Mouse (Mus musculus): ENCODE data around the gene Majin. TPM values are rescaled to one million over a fixed set of nuclear protein-coding genes. Genes with fewer than 3 reads are reported as not detected.

Gene Majin
- total and polyA plus RNA-seq, 2 experiments = not detected

GRCm38 (mm10) chr19:6236053-6236441 is 51.9 kb downstream of the Majin start:
- Histone ChIP-seq H3K27me3 (ENCODE audit: control insufficient read depth, insufficient read depth, low read length) (no peaks in the 10 kb centered on the region), H3K4me1 (ENCODE audit: control insufficient read depth, insufficient read depth, low read length) (peaks cover 15% of the 10 kb centered on the region), H3K27ac (replicated peaks; ENCODE audit: insufficient read depth, low read depth, low read length) (peak overlapping the region; percentile 99), H3K4me3 (ENCODE audit: insufficient read depth, low read depth, low read length) (peak overlapping the region; percentile 96), H3K9ac (ENCODE audit: low read depth, low read length) (peak overlapping the region; percentile 62), H3K36me3 (ENCODE audit: control insufficient read depth, insufficient read depth, low read length) (no peaks in the 10 kb centered on the region), H3K79me2 (ENCODE audit: control insufficient read depth, insufficient read depth, low read length) (peaks cover 5% of the 10 kb centered on the region; the same call in 1 of the 2 replicates)
- TF ChIP-seq POLR2A (IDR thresholded peaks at IDR 0.05; ENCODE audit: extremely low read depth, insufficient read depth, low read length) (no peak), CTCF (IDR thresholded peaks at IDR 0.05; ENCODE audit: low read depth, low read length) (no peak)
- under 1% methylated on average over 9 of the region's 9 CpGs for WGBS
- DNase-seq (ENCODE audit: extremely low read depth, low read depth, low spot score) = peak; percentile 95

- DNase-seq (ENCODE audit: extremely low read depth, low read depth, low spot score) = no peak
- WGBS = 83% methylated on average over 7 of the region's 7 CpGs
- no peak for TF ChIP-seq CTCF (IDR thresholded peaks at IDR 0.05; ENCODE audit: low read depth, low read length)
- TF ChIP-seq POLR2A (IDR thresholded peaks at IDR 0.05; ENCODE audit: extremely low read depth, insufficient read depth, low read length) = no peak
- peaks cover 5% of the 10 kb centered on the region; the same call in 1 of the 2 replicates for H3K79me2 ChIP-seq (ENCODE audit: control insufficient read depth, insufficient read depth, low read length)
- H3K27ac ChIP-seq (replicated peaks; ENCODE audit: insufficient read depth, low read depth, low read length) = no peak overlapping the region
- no peak overlapping the region for H3K4me3 ChIP-seq (ENCODE audit: insufficient read depth, low read depth, low read length)
- no peak overlapping the region for H3K9ac ChIP-seq (ENCODE audit: low read depth, low read length)
- no peaks in the 10 kb centered on the region for H3K36me3 ChIP-seq (ENCODE audit: control insufficient read depth, insufficient read depth, low read length)
- peaks cover 15% of the 10 kb centered on the region for H3K4me1 ChIP-seq (ENCODE audit: control insufficient read depth, insufficient read depth, low read length)
- no peaks in the 10 kb centered on the region for H3K27me3 ChIP-seq (ENCODE audit: control insufficient read depth, insufficient read depth, low read length)
Measured at GRCm38 (mm10) chr19:6236842-6237241, 52.7 kb downstream of the Majin start.

- no peaks in the 10 kb centered on the region for H3K27me3 ChIP-seq (ENCODE audit: control insufficient read depth, insufficient read depth, low read length)
- H3K27ac ChIP-seq (replicated peaks; ENCODE audit: insufficient read depth, low read depth, low read length) = no peak overlapping the region
- H3K4me1 ChIP-seq (ENCODE audit: control insufficient read depth, insufficient read depth, low read length) = peaks cover 21% of the 10 kb centered on the region
- H3K36me3 ChIP-seq (ENCODE audit: control insufficient read depth, insufficient read depth, low read length) = no peaks in the 10 kb centered on the region
- peaks cover 8% of the 10 kb centered on the region; the same call in 1 of the 2 replicates for H3K79me2 ChIP-seq (ENCODE audit: control insufficient read depth, insufficient read depth, low read length)
- no peak overlapping the region for H3K4me3 ChIP-seq (ENCODE audit: insufficient read depth, low read depth, low read length)
- DNase-seq (ENCODE audit: extremely low read depth, low read depth, low spot score) = no peak
- no peak overlapping the region for H3K9ac ChIP-seq (ENCODE audit: low read depth, low read length)
- TF ChIP-seq CTCF (IDR thresholded peaks at IDR 0.05; ENCODE audit: low read depth, low read length) (no peak), POLR2A (IDR thresholded peaks at IDR 0.05; ENCODE audit: extremely low read depth, insufficient read depth, low read length) (no peak)
Measured at GRCm38 (mm10) chr19:6238740-6239139, 54.6 kb downstream of the Majin start.

GRCm38 (mm10) chr19:6240136-6240535 is 55.9 kb downstream of the Majin start:
- no peak for DNase-seq (ENCODE audit: extremely low read depth, low read depth, low spot score)
- peaks cover 12% of the 10 kb centered on the region for H3K4me1 ChIP-seq (ENCODE audit: control insufficient read depth, insufficient read depth, low read length)
- peaks cover 8% of the 10 kb centered on the region; the same call in 1 of the 2 replicates for H3K79me2 ChIP-seq (ENCODE audit: control insufficient read depth, insufficient read depth, low read length)
- no peak for TF ChIP-seq CTCF (IDR thresholded peaks at IDR 0.05; ENCODE audit: low read depth, low read length)
- TF ChIP-seq POLR2A (IDR thresholded peaks at IDR 0.05; ENCODE audit: extremely low read depth, insufficient read depth, low read length) = no peak
- H3K9ac ChIP-seq (ENCODE audit: low read depth, low read length) = no peak overlapping the region
- H3K36me3 ChIP-seq (ENCODE audit: control insufficient read depth, insufficient read depth, low read length) = no peaks in the 10 kb centered on the region
- no peaks in the 10 kb centered on the region for H3K27me3 ChIP-seq (ENCODE audit: control insufficient read depth, insufficient read depth, low read length)
- no peak overlapping the region for H3K27ac ChIP-seq (replicated peaks; ENCODE audit: insufficient read depth, low read depth, low read length)
- H3K4me3 ChIP-seq (ENCODE audit: insufficient read depth, low read depth, low read length) = no peak overlapping the region
- 57% methylated on average over 1 of the region's 1 CpGs for WGBS

GRCm38 (mm10) chr19:6240725-6241124 is 56.5 kb downstream of the Majin start:
- no peak for DNase-seq (ENCODE audit: extremely low read depth, low read depth, low spot score)
- no peaks in the 10 kb centered on the region for H3K27me3 ChIP-seq (ENCODE audit: control insufficient read depth, insufficient read depth, low read length)
- H3K4me3 ChIP-seq (ENCODE audit: insufficient read depth, low read depth, low read length) = no peak overlapping the region
- H3K4me1 ChIP-seq (ENCODE audit: control insufficient read depth, insufficient read depth, low read length) = peaks cover 9% of the 10 kb centered on the region; the same call in 1 of the 2 replicates
- no peak overlapping the region for H3K9ac ChIP-seq (ENCODE audit: low read depth, low read length)
- no peak overlapping the region for H3K27ac ChIP-seq (replicated peaks; ENCODE audit: insufficient read depth, low read depth, low read length)
- H3K36me3 ChIP-seq (ENCODE audit: control insufficient read depth, insufficient read depth, low read length) = no peaks in the 10 kb centered on the region
- TF ChIP-seq POLR2A (IDR thresholded peaks at IDR 0.05; ENCODE audit: extremely low read depth, insufficient read depth, low read length) = no peak
- TF ChIP-seq CTCF (IDR thresholded peaks at IDR 0.05; ENCODE audit: low read depth, low read length) = no peak
- H3K79me2 ChIP-seq (ENCODE audit: control insufficient read depth, insufficient read depth, low read length) = 0 out of 2 replicates have a peak, but pooled peaks cover 4% of the 10 kb centered on the region
- WGBS = 40% methylated on average over 5 of the region's 5 CpGs

GRCm38 (mm10) chr19:6241274-6242107 is 57.3 kb downstream of the Majin start, which contains the start of gene Atg2a:
Gene Atg2a, plus strand, starts transcription at chr19:6241668.
- H3K9ac ChIP-seq (ENCODE audit: low read depth, low read length) = peak within 1 kb of the TSS; percentile 81
- H3K79me2 ChIP-seq (ENCODE audit: control insufficient read depth, insufficient read depth, low read length) = 0 out of 2 replicates have a peak, but pooled peaks cover 4% of the 10 kb centered on the region
- peaks cover 7% of the 10 kb centered on the region; the same call in 1 of the 2 replicates for H3K4me1 ChIP-seq (ENCODE audit: control insufficient read depth, insufficient read depth, low read length)
- TF ChIP-seq CTCF (IDR thresholded peaks at IDR 0.05; ENCODE audit: low read depth, low read length) = no peak
- peak; percentile 90 for TF ChIP-seq POLR2A (IDR thresholded peaks at IDR 0.05; ENCODE audit: extremely low read depth, insufficient read depth, low read length)
- peak within 1 kb of the TSS; percentile 51 for H3K27ac ChIP-seq (replicated peaks; ENCODE audit: insufficient read depth, low read depth, low read length)
- WGBS = under 1% methylated on average over 55 of the region's 55 CpGs
- no peaks in the 10 kb centered on the region; the same call in 1 of the 2 replicates for H3K36me3 ChIP-seq (ENCODE audit: control insufficient read depth, insufficient read depth, low read length)
- H3K27me3 ChIP-seq (ENCODE audit: control insufficient read depth, insufficient read depth, low read length) = no peaks in the 10 kb centered on the region
- DNase-seq (ENCODE audit: extremely low read depth, low read depth, low spot score) = peak; percentile 99
- peak within 1 kb of the TSS; percentile 69 for H3K4me3 ChIP-seq (ENCODE audit: insufficient read depth, low read depth, low read length)

Data from liver, adult 2 months (tissue).